Mouse (Mus musculus): ENCODE results near the gene Stmn1. TPM values are rescaled to one million over a fixed set of nuclear protein-coding genes. Genes with fewer than 3 reads are reported as not detected.
"Not testable (repeated sequence)": the region's sequence is repeated elsewhere in the genome, so short reads cannot be mapped to it uniquely, and the experiment has no call there.

The Stmn1 gene
- polyA plus RNA-seq, 1 experiment from 2014 or later: 1,415 TPM

DNA sequence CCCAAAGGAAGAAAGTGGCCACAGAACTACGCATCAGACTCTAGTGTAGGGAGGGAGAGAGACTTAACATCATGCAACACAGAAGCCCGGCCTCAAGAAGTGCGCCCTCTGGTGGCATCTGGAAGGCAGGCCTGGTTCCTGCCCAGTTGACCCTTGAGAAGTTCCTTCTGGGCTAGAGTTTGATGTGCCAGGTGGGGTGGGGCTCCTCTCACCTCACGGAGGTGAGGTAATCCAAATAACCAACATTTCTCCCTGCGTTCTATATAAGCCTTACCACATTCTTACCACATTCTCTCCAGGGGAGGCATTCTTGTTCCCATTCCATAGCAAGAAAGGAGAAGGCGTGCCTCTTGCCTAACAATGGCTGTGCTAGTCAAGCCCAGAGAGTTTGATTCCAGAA, 12.7 kb downstream of the Stmn1 start:
- peaks cover 3% of the 10 kb centered on the region; the same call in 1 of the 2 replicates for H3K27me3 ChIP-seq (replicated peaks)
- H3K9ac ChIP-seq: no peak overlapping the region
- no peaks in the 10 kb centered on the region for H3K4me1 ChIP-seq (replicated peaks)
- no peak overlapping the region for H3K4me2 ChIP-seq (replicated peaks)
- peaks cover 5% of the 10 kb centered on the region; the same call in 1 of the 2 replicates for H3K36me3 ChIP-seq
- H3K9me3 ChIP-seq: no peaks in the 10 kb centered on the region
- 17% methylated on average over 6 of the region's 6 CpGs for WGBS
- no peak overlapping the region for H3K27ac ChIP-seq
- H3K4me3 ChIP-seq (replicated peaks): no peak overlapping the region
- ATAC-seq: 0 out of 2 replicates have a peak, but pooled peaks have one; percentile 36

DNA sequence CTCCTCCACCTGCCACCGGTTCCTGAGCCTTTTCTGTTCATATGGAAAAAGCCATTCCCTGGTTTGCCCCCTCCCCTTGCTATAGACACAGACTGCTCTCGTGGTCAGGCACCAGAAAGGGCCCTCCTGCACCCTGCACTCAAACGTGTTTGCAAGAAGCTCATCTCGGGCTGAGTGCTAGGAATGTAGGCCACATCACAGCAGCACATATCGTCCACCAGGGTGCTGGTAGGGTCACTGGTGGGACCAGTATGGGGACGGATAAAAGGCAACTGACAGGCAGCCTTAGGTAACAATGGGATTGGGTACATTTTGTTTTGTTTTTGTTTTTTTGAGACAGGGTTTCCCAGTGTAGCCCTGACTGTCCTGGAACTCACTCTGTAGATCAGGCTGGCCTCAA, 13.2 kb downstream of the Stmn1 start:
- H3K9me3 ChIP-seq: no peaks in the 10 kb centered on the region
- H3K36me3 ChIP-seq: 0 out of 2 replicates have a peak, but pooled peaks cover 5% of the 10 kb centered on the region
- no peak overlapping the region for H3K4me3 ChIP-seq (replicated peaks)
- H3K4me2 ChIP-seq (replicated peaks): no peak overlapping the region
- no peak overlapping the region for H3K9ac ChIP-seq
- no peak overlapping the region for H3K27ac ChIP-seq
- WGBS: 57% methylated on average over 6 of the region's 6 CpGs
- no peaks in the 10 kb centered on the region for H3K4me1 ChIP-seq (replicated peaks)
- H3K27me3 ChIP-seq (replicated peaks): peaks cover 3% of the 10 kb centered on the region; the same call in 1 of the 2 replicates
- no peak for ATAC-seq

GRCm38 (mm10) chr4:134482442-134482841, 14.3 kb downstream of the Stmn1 start:
- H3K4me1 ChIP-seq (replicated peaks): no peaks in the 10 kb centered on the region
- H3K27ac ChIP-seq: no peak overlapping the region
- peaks cover 3% of the 10 kb centered on the region; the same call in 1 of the 2 replicates for H3K27me3 ChIP-seq (replicated peaks)
- 72% methylated on average over 8 of the region's 8 CpGs for WGBS
- ATAC-seq: no peak
- no peaks in the 10 kb centered on the region for H3K36me3 ChIP-seq
- H3K9ac ChIP-seq: no peak overlapping the region
- H3K4me3 ChIP-seq (replicated peaks): no peak overlapping the region
- no peak overlapping the region for H3K4me2 ChIP-seq (replicated peaks)
- H3K9me3 ChIP-seq: no peaks in the 10 kb centered on the region

- no peak for ATAC-seq
- no peaks in the 10 kb centered on the region for H3K9me3 ChIP-seq
- WGBS: 64% methylated on average over 6 of the region's 6 CpGs
- H3K27ac ChIP-seq: no peak overlapping the region
- no peaks in the 10 kb centered on the region for H3K36me3 ChIP-seq
- peaks cover 3% of the 10 kb centered on the region; the same call in 1 of the 2 replicates for H3K27me3 ChIP-seq (replicated peaks)
- no peak overlapping the region for H3K4me3 ChIP-seq (replicated peaks)
- H3K4me1 ChIP-seq (replicated peaks): no peaks in the 10 kb centered on the region
- H3K4me2 ChIP-seq (replicated peaks): no peak overlapping the region
- H3K9ac ChIP-seq: no peak overlapping the region
These were observed 15.1 kb downstream of the Stmn1 start for GRCm38 (mm10) chr4:134483078-134483688.

- H3K4me1 ChIP-seq (replicated peaks): no peaks in the 10 kb centered on the region
- no peak overlapping the region for H3K9ac ChIP-seq
- 56% methylated on average over 6 of the region's 6 CpGs for WGBS
- H3K27me3 ChIP-seq (replicated peaks): peaks cover 3% of the 10 kb centered on the region; the same call in 1 of the 2 replicates
- ATAC-seq: no peak
- H3K36me3 ChIP-seq: no peaks in the 10 kb centered on the region
- no peak overlapping the region for H3K4me2 ChIP-seq (replicated peaks)
- no peak overlapping the region for H3K27ac ChIP-seq
- H3K4me3 ChIP-seq (replicated peaks): no peak overlapping the region
- H3K9me3 ChIP-seq: no peaks in the 10 kb centered on the region
These were observed 15.6 kb downstream of the Stmn1 start for GRCm38 (mm10) chr4:134483696-134484095.

DNA sequence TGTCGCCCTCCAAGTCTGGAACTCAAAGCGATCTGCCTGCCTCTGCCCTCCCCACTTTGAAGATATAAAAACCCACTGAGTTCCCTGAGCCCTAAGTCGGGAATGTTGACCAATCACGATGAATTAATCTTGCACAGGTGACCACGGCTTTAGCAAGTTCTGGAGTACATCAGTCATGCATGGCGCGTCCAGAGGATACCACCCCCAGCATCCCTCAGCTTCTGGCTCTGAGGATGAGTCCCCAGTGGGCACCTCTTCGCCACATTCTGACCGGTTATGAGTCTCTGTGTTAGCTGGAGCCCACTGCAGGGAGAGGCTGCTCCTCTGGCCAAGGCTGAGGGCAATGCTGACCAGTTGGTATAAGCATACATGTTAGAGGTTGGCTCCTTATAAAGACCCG, 16.1 kb downstream of the Stmn1 start:
- Histone ChIP-seq H3K27me3 (replicated peaks) (peaks cover 3% of the 10 kb centered on the region; the same call in 1 of the 2 replicates), H3K9ac (no peak overlapping the region), H3K27ac (no peak overlapping the region), H3K9me3 (no peaks in the 10 kb centered on the region), H3K4me3 (replicated peaks) (no peak overlapping the region), H3K4me1 (replicated peaks) (no peaks in the 10 kb centered on the region), H3K36me3 (no peaks in the 10 kb centered on the region), H3K4me2 (replicated peaks) (no peak overlapping the region)
- no peak for ATAC-seq
- WGBS: 80% methylated on average over 10 of the region's 10 CpGs

DNA sequence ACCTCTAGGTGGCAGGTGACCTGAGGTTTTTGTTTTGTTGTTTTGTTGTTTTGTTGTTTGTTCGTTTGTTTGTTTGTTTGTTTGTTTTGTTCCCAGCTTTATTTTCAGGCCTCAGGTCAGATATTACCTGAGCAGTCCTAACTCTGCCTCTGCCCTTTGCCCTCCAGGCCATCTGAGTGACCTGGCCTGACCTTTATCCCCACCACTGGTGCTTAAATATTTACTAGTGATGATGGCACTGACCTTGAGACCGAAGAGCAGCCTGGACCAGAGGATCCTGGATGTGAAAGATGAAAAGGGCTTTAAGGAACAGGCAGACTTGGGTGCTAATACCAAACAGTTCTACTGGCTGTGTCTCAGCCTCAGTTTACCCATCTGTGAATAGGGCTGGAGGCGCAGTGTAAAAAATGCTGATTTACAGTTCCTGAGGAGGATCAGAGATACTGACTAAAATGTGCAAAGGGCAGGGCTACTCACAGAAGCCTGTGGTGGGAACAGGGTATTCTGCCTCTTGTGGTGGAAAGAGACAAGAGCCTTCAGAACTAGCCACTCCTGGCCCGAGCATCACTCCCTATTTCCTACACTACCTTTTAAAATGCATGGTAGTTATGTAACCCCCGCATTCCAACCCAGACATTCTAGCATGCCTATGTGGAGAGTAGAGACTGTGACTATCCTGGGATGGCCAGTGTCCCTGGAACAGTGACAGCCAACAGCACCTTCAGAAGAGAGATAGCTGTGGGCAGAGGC, 17.2 kb downstream of the Stmn1 start:
- WGBS: 74% methylated on average over 5 of the region's 5 CpGs
- Histone ChIP-seq H3K27ac (no peak overlapping the region), H3K4me3 (replicated peaks) (no peak overlapping the region), H3K9ac (no peak overlapping the region), H3K9me3 (no peaks in the 10 kb centered on the region), H3K36me3 (no peaks in the 10 kb centered on the region), H3K27me3 (replicated peaks) (peaks cover 3% of the 10 kb centered on the region; the same call in 1 of the 2 replicates), H3K4me2 (replicated peaks) (no peak overlapping the region), H3K4me1 (replicated peaks) (no peaks in the 10 kb centered on the region; the same call in 1 of the 2 replicates)
- ATAC-seq: no peak

- Histone ChIP-seq H3K9ac (no peak overlapping the region), H3K36me3 (no peaks in the 10 kb centered on the region), H3K4me2 (replicated peaks) (no peak overlapping the region), H3K4me1 (replicated peaks) (no peaks in the 10 kb centered on the region; the same call in 1 of the 2 replicates), H3K4me3 (replicated peaks) (no peak overlapping the region), H3K9me3 (no peaks in the 10 kb centered on the region), H3K27ac (no peak overlapping the region), H3K27me3 (replicated peaks) (no peaks in the 10 kb centered on the region)
- 89% methylated on average over 5 of the region's 5 CpGs for WGBS
- ATAC-seq: no peak
These were observed 20.1 kb downstream of the Stmn1 start for GRCm38 (mm10) chr4:134488211-134488610.

- no peaks in the 10 kb centered on the region for H3K36me3 ChIP-seq
- WGBS: 68% methylated on average over 11 of the region's 11 CpGs
- H3K27me3 ChIP-seq (replicated peaks): no peaks in the 10 kb centered on the region
- no peak overlapping the region for H3K27ac ChIP-seq
- no peak overlapping the region for H3K9ac ChIP-seq
- ATAC-seq: peak; percentile 51; the same call in 1 of the 2 replicates
- no peak overlapping the region for H3K4me3 ChIP-seq (replicated peaks)
- peaks cover 8% of the 10 kb centered on the region for H3K4me1 ChIP-seq (replicated peaks)
- no peak overlapping the region for H3K4me2 ChIP-seq (replicated peaks)
- no peaks in the 10 kb centered on the region for H3K9me3 ChIP-seq
These were observed 22.0 kb downstream of the Stmn1 start for GRCm38 (mm10) chr4:134489986-134490665.

DNA sequence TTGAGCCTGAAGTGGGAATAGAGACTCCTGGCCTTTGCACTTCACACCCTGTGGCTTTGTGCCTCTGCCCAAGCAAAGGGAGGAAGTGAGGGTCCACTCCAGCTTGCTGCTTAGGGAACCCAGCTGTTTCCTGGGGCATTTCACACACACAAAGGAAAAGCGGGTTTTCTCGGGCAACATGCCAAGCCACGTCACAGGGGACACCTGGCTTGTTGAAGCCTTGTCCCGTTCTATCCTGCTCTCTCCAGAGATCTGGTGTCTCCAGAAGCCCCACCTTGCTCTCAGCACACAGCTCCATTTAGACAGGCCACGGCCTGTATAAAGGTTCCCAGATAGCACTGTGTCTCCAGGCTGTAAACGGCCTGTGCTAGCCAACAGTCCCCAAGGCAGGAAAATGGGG, 23.6 kb downstream of the Stmn1 start:
- H3K27me3 ChIP-seq (replicated peaks): no peaks in the 10 kb centered on the region
- peaks cover 21% of the 10 kb centered on the region for H3K4me1 ChIP-seq (replicated peaks)
- H3K9ac ChIP-seq: no peak overlapping the region
- peak; percentile 26 for ATAC-seq
- no peaks in the 10 kb centered on the region for H3K9me3 ChIP-seq
- WGBS: 56% methylated on average over 6 of the region's 6 CpGs
- no peak overlapping the region for H3K27ac ChIP-seq
- H3K4me3 ChIP-seq (replicated peaks): no peak overlapping the region
- H3K36me3 ChIP-seq: no peaks in the 10 kb centered on the region
- H3K4me2 ChIP-seq (replicated peaks): no peak overlapping the region

DNA sequence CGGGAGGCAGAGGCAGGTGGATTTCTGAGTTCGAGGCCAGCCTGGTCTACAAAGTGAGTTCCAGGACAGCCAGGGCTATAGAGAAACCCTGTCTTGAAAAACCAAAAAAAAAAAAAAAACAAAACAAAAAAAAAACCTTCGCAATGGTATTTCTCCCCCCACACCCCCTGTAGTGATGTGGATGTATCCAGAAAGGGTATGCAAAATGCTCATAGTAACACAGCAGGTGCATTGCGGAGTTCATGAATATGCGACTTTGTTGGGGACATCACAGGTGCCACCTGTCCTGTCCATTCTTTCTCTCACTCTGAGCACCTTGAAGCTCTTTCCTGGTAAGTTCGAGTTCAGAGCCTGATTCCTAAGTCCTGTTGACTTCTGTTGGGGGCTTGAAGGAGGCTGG, 26.0 kb downstream of the Stmn1 start:
- not testable (repeated sequence) for H3K27me3 ChIP-seq (replicated peaks); H3K36me3 ChIP-seq; H3K9ac ChIP-seq; H3K4me3 ChIP-seq (replicated peaks); H3K4me2 ChIP-seq (replicated peaks); ATAC-seq; H3K27ac ChIP-seq; H3K9me3 ChIP-seq
- peaks cover 30% of the 10 kb centered on the region for H3K4me1 ChIP-seq (replicated peaks)
- WGBS: 93% methylated on average over 6 of the region's 6 CpGs

- 56% methylated on average over 16 of the region's 16 CpGs for WGBS
- no peaks in the 10 kb centered on the region for H3K36me3 ChIP-seq
- no peaks in the 10 kb centered on the region for H3K27me3 ChIP-seq (replicated peaks)
- H3K27ac ChIP-seq: peak overlapping the region; percentile 58
- H3K9me3 ChIP-seq: no peaks in the 10 kb centered on the region
- no peak overlapping the region for H3K4me3 ChIP-seq (replicated peaks)
- ATAC-seq: peak; percentile 58
- no peak overlapping the region for H3K9ac ChIP-seq
- H3K4me2 ChIP-seq (replicated peaks): no peak overlapping the region
- peaks cover 30% of the 10 kb centered on the region for H3K4me1 ChIP-seq (replicated peaks)
These were observed 26.8 kb downstream of the Stmn1 start for GRCm38 (mm10) chr4:134494780-134495545.

All from intestine, embryonic 15.5 days (tissue).